Mouse (Mus musculus): ENCODE measurements around the gene Jade2. TPM values are rescaled to one million over a fixed set of nuclear protein-coding genes. Genes with fewer than 3 reads are reported as not detected.

Jade2 gene
- polyA plus RNA-seq, 1 experiment from 2014 or later = 2.2 TPM

- H3K27ac ChIP-seq = no peak overlapping the region
- WGBS = 81% methylated on average over 19 of the region's 19 CpGs
- no peak overlapping the region for H3K9ac ChIP-seq
- no peaks in the 10 kb centered on the region for H3K4me1 ChIP-seq
- ATAC-seq (ENCODE audit: low FRiP score, low read depth) = no peak
- H3K36me3 ChIP-seq = peaks cover 70% of the 10 kb centered on the region
- H3K27me3 ChIP-seq = no peaks in the 10 kb centered on the region
- H3K4me3 ChIP-seq = no peak overlapping the region
- no peak overlapping the region for H3K4me2 ChIP-seq (replicated peaks)
- H3K9me3 ChIP-seq = no peaks in the 10 kb centered on the region
These were observed 32.5 kb downstream of the Jade2 start for GRCm38 (mm10) chr11:51824867-51825424.

- WGBS = 92% methylated on average over 3 of the region's 3 CpGs
- Histone ChIP-seq H3K27ac (no peak overlapping the region), H3K9ac (no peak overlapping the region), H3K4me1 (no peaks in the 10 kb centered on the region), H3K4me2 (replicated peaks) (no peak overlapping the region), H3K27me3 (no peaks in the 10 kb centered on the region), H3K36me3 (peaks cover 74% of the 10 kb centered on the region), H3K9me3 (no peaks in the 10 kb centered on the region), H3K4me3 (no peak overlapping the region)
- no peak for ATAC-seq (ENCODE audit: low FRiP score, low read depth)
These were observed 33.3 kb downstream of the Jade2 start for GRCm38 (mm10) chr11:51823963-51824753.

DNA sequence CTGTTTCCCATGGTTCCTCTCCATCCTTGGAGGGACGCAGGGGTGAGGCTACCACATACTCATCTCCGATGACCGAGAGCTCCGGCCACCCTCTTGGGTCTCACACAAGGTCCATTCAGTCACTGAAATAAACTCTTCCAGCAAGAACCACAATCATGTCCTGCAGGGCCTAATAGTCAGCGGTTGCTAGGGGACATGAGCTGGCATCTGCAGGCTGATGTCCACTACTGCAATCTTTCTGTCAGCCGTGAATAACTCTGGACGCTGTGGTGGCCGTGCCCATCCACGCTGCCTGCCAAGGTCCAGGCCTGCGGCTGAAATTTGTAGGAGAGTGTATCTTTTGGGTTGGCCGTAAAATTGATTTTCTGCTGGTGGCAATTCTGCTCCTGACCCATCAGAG is 34.2 kb downstream of the Jade2 start:
- Histone ChIP-seq H3K27me3 (no peaks in the 10 kb centered on the region), H3K4me2 (replicated peaks) (no peak overlapping the region), H3K9me3 (no peaks in the 10 kb centered on the region), H3K27ac (no peak overlapping the region), H3K4me1 (no peaks in the 10 kb centered on the region), H3K4me3 (no peak overlapping the region), H3K9ac (no peak overlapping the region), H3K36me3 (peaks cover 72% of the 10 kb centered on the region)
- no peak for ATAC-seq (ENCODE audit: low FRiP score, low read depth)
- 82% methylated on average over 11 of the region's 11 CpGs for WGBS

GRCm38 (mm10) chr11:51822736-51823135 is 34.7 kb downstream of the Jade2 start:
- no peak for ATAC-seq (ENCODE audit: low FRiP score, low read depth)

DNA sequence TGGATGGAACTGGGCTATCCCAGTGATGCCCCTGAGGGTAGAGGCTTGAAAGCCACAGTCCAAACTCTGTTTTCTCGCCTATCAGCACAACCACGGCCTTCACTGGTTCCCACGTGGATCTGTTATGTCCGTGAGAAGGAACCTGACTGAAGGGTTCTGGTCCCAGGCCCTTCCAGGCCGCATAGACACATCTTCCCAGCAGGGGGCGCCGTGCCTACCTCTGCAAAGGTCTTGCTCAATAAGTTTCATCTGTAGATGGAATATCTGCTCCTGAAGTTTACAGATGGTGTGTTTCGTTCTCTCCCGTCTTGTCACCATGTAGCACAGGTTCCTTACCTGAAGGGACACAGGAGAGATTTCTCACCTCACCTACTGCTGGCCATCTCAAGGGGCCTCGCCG is 36.6 kb downstream of the Jade2 start:
- Histone ChIP-seq H3K9ac (no peak overlapping the region), H3K4me1 (no peaks in the 10 kb centered on the region), H3K36me3 (peaks cover 68% of the 10 kb centered on the region), H3K4me2 (replicated peaks) (no peak overlapping the region), H3K27me3 (no peaks in the 10 kb centered on the region), H3K27ac (no peak overlapping the region), H3K9me3 (no peaks in the 10 kb centered on the region), H3K4me3 (no peak overlapping the region)
- no peak for ATAC-seq (ENCODE audit: low FRiP score, low read depth)
- 40% methylated on average over 11 of the region's 11 CpGs for WGBS

More at GRCm38 (mm10) chr11:51822736-51823135, 34.7 kb downstream of the Jade2 start:
- 23% methylated on average over 4 of the region's 4 CpGs for WGBS
- Histone ChIP-seq H3K27me3 (no peaks in the 10 kb centered on the region), H3K4me2 (replicated peaks) (no peak overlapping the region), H3K9ac (no peak overlapping the region; the same call in 1 of the 2 replicates), H3K4me3 (no peak overlapping the region), H3K27ac (no peak overlapping the region), H3K4me1 (no peaks in the 10 kb centered on the region), H3K9me3 (no peaks in the 10 kb centered on the region), H3K36me3 (peaks cover 71% of the 10 kb centered on the region)

DNA sequence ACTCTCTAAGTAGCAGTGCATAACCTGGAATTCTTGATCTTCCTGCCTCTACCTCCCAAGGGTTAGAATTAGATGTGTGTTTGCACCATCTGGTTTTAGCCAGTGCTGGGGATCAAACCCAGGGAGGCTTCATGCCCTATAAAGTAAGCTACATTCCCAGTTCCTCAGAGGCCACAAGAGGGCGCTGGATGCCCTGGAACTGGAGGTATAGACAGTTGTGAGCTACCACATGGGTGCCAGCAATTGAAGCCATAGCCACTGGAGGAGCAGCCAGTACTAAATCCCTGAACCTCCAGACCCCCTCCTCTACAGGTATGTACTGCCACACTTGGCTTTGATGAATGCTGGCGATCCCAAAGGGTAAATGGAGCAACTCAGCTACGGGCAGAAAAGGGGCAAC is 37.5 kb downstream of the Jade2 start:
- Histone ChIP-seq H3K36me3 (peaks cover 63% of the 10 kb centered on the region), H3K27ac (no peak overlapping the region), H3K27me3 (no peaks in the 10 kb centered on the region), H3K4me3 (no peak overlapping the region), H3K9ac (no peak overlapping the region), H3K4me2 (replicated peaks) (no peak overlapping the region), H3K4me1 (no peaks in the 10 kb centered on the region), H3K9me3 (no peaks in the 10 kb centered on the region)
- no peak for ATAC-seq (ENCODE audit: low FRiP score, low read depth)
- WGBS = 70% methylated on average over 3 of the region's 3 CpGs

DNA sequence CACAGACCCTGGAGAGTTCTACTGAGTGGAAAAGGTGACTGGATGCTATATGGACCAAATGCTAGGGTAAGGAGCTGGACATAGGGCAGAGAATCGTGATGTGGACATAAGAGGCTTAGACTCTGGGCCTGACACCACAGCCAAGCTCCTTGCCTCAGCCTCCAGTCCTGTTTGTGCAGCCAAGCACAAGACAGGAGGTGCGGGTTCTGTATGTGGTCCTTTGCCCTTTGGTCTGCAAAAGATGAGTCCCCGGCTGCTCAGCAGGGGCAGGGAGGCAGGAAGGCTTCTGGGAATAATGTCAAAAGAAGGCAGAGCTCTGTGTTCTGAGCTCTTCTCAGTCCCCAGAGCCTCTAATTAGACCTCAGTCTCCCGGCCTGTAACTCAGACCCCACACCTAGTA is 38.6 kb downstream of the Jade2 start:
- no peaks in the 10 kb centered on the region for H3K9me3 ChIP-seq
- WGBS = 85% methylated on average over 4 of the region's 4 CpGs
- no peaks in the 10 kb centered on the region for H3K27me3 ChIP-seq
- H3K36me3 ChIP-seq = peaks cover 60% of the 10 kb centered on the region
- H3K27ac ChIP-seq = no peak overlapping the region
- no peak overlapping the region for H3K4me2 ChIP-seq (replicated peaks)
- no peak for ATAC-seq (ENCODE audit: low FRiP score, low read depth)
- no peak overlapping the region for H3K4me3 ChIP-seq
- no peaks in the 10 kb centered on the region for H3K4me1 ChIP-seq
- H3K9ac ChIP-seq = no peak overlapping the region

- H3K9me3 ChIP-seq = no peaks in the 10 kb centered on the region
- H3K4me2 ChIP-seq (replicated peaks) = no peak overlapping the region
- no peak for ATAC-seq (ENCODE audit: low FRiP score, low read depth)
- peaks cover 65% of the 10 kb centered on the region for H3K36me3 ChIP-seq
- no peak overlapping the region for H3K4me3 ChIP-seq
- WGBS = 35% methylated on average over 6 of the region's 6 CpGs
- H3K9ac ChIP-seq = no peak overlapping the region
- no peak overlapping the region for H3K27ac ChIP-seq
- H3K27me3 ChIP-seq = no peaks in the 10 kb centered on the region
- H3K4me1 ChIP-seq = no peaks in the 10 kb centered on the region
These were observed 39.7 kb downstream of the Jade2 start for GRCm38 (mm10) chr11:51817756-51818155.

DNA sequence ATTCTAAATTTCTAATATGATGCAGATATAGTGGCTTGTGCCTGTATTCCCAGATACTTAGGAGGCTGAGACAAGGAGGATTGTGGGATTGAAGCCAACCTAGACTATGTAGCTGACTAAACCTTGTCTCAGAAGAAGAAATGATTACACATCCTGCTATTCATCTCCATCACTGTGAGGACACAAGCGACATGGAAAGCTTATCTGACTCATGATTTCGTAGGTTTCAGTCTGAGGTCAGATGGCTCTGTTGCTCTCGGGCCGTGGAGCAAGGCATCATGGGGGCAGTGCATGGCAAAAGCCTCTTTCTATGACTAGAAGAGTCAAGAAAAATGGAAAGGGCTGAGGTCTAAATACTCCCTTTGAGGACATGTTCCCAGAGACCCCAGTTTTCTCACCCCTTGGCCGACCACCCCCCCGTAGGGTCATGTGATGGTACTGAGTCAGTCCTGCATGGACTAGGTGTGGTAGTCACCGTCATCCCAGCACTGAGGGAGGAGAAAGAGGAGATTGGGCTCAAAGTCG is 45.4 kb downstream of the Jade2 start:
- Histone ChIP-seq H3K36me3 (peaks cover 29% of the 10 kb centered on the region), H3K27me3 (no peaks in the 10 kb centered on the region), H3K4me2 (replicated peaks) (no peak overlapping the region), H3K4me1 (peaks cover 12% of the 10 kb centered on the region), H3K9me3 (no peaks in the 10 kb centered on the region), H3K9ac (no peak overlapping the region), H3K4me3 (no peak overlapping the region), H3K27ac (no peak overlapping the region)
- no peak for ATAC-seq (ENCODE audit: low FRiP score, low read depth)
- 93% methylated on average over 8 of the region's 8 CpGs for WGBS

DNA sequence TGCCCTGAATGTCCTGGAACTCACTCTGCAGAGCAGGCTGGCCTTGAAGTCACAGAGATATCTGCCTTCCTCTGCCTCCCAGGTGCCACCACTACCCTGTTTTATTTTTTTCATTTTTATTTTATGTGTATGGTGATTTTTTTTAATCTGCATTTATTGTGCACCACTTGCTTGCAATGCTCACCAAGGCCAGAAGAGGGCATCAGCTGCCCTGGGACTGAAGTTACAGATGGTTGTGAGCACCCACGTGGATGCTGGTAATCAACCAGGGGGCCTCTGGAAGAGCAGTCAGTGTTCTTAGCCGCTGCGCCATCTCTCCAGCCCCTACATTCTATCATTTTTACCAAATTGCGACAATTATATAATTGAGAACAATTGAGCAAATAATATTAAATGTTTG is 46.2 kb downstream of the Jade2 start:
- ATAC-seq (ENCODE audit: low FRiP score, low read depth) = no peak
- H3K9me3 ChIP-seq = no peaks in the 10 kb centered on the region
- WGBS = 81% methylated on average over 4 of the region's 4 CpGs

GRCm38 (mm10) chr11:51809632-51810224 is 47.7 kb downstream of the Jade2 start:
- Histone ChIP-seq H3K4me1 (peaks cover 17% of the 10 kb centered on the region), H3K4me3 (no peak overlapping the region), H3K9ac (no peak overlapping the region), H3K9me3 (no peaks in the 10 kb centered on the region), H3K27me3 (no peaks in the 10 kb centered on the region), H3K36me3 (peaks cover 13% of the 10 kb centered on the region; the same call in 1 of the 2 replicates), H3K27ac (no peak overlapping the region), H3K4me2 (replicated peaks) (no peak overlapping the region)
- WGBS = 63% methylated on average over 6 of the region's 6 CpGs
- no peak for ATAC-seq (ENCODE audit: low FRiP score, low read depth)

More for the DNA sequence above, 46.2 kb downstream of the Jade2 start:
- H3K9ac ChIP-seq = no peak overlapping the region
- H3K27me3 ChIP-seq = no peaks in the 10 kb centered on the region
- no peak overlapping the region for H3K27ac ChIP-seq
- peaks cover 12% of the 10 kb centered on the region for H3K4me1 ChIP-seq
- H3K4me2 ChIP-seq (replicated peaks) = no peak overlapping the region
- peaks cover 20% of the 10 kb centered on the region for H3K36me3 ChIP-seq
- H3K4me3 ChIP-seq = no peak overlapping the region

- WGBS = 37% methylated on average over 13 of the region's 13 CpGs
- no peaks in the 10 kb centered on the region for H3K27me3 ChIP-seq
- no peak for ATAC-seq (ENCODE audit: low FRiP score, low read depth)
- 0 out of 2 replicates have a peak overlapping the region, but pooled peaks have one; percentile 6 for H3K27ac ChIP-seq
- H3K4me2 ChIP-seq (replicated peaks) = no peak overlapping the region
- no peak overlapping the region for H3K9ac ChIP-seq
- H3K4me1 ChIP-seq = peaks cover 17% of the 10 kb centered on the region
- H3K9me3 ChIP-seq = no peaks in the 10 kb centered on the region
- no peak overlapping the region for H3K4me3 ChIP-seq
- H3K36me3 ChIP-seq = no peaks in the 10 kb centered on the region
These were observed 50.2 kb downstream of the Jade2 start for GRCm38 (mm10) chr11:51807108-51807879.
